Comparison of ENCODE assay signal across 28 mouse cellular contexts in the genomic region with DNA sequence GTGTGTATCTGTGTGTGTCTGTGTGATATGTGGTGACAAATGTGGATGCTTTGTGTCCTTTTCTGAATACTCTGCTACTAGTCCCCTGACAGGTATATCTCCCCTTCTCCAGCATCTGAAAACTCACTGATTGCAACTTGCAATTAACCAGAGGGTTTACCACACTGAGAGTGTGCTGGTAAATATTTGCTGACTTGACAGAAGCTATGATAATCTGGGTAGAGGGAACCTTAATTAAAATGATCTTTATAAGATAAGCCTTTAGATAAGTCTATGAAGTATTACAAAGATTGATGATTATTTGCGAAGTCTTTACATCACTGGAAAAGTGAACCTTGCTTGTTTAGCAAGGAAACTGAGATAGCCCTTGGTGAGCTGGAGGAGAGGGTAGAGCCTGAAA. TPM values are rescaled to one million over a fixed set of nuclear protein-coding genes. Genes with fewer than 3 reads are reported as not detected.
"Had no signal": no experiment of that assay in that cellular context is flagged by ENCODE, and none has a peak within 500 bp of the region (broad histone marks: within the 10 kb centered on the region; RNA-seq: fewer than 3 reads in every experiment).

No protein-coding gene starts in this region.

- H3K4me2 ChIP-seq: embryonic facial prominence, embryonic 12.5 days; embryonic facial prominence, embryonic 13.5 days; embryonic facial prominence, embryonic 15.5 days; forebrain, embryonic 12.5 days; forebrain, embryonic 13.5 days; forebrain, embryonic 15.5 days had no signal

- H3K27ac ChIP-seq: embryonic facial prominence, embryonic 10.5 days; embryonic facial prominence, embryonic 12.5 days; embryonic facial prominence, embryonic 13.5 days; embryonic facial prominence, embryonic 15.5 days; forebrain, embryonic 10.5 days; forebrain, embryonic 12.5 days; forebrain, embryonic 13.5 days; forebrain, embryonic 15.5 days; gastrocnemius, adult 2 months; heart, adult 2 months had no signal

- DNase-seq: cerebellum, adult 9-10 months; cerebellum, adult 9-11 months; cerebellum, postnatal 10 days; cerebellum, postnatal 14 days; cerebellum, postnatal 25 days; cerebellum, postnatal 36 days; embryo, embryonic 11 days; forebrain, postnatal 0 days; gastrocnemius, adult 2 months; gastrocnemius, postnatal 10 days; gastrocnemius, postnatal 14 days; gastrocnemius, postnatal 25 days; gastrocnemius, postnatal 36 days; heart, adult 11 months; heart, adult 18-20 months; heart, adult 2 months had no signal

- H3K9ac ChIP-seq: embryonic facial prominence, embryonic 12.5 days; embryonic facial prominence, embryonic 13.5 days; embryonic facial prominence, embryonic 15.5 days; forebrain, embryonic 12.5 days; forebrain, embryonic 13.5 days; forebrain, embryonic 15.5 days; forebrain, postnatal 0 days had no signal

- H3K36me3 ChIP-seq: embryonic facial prominence, embryonic 10.5 days; embryonic facial prominence, embryonic 12.5 days; embryonic facial prominence, embryonic 13.5 days; embryonic facial prominence, embryonic 15.5 days; forebrain, embryonic 10.5 days; forebrain, embryonic 12.5 days; forebrain, embryonic 15.5 days had no signal

- H3K27me3 ChIP-seq: embryonic facial prominence, embryonic 12.5 days; embryonic facial prominence, embryonic 13.5 days; embryonic facial prominence, embryonic 15.5 days; forebrain, embryonic 12.5 days; forebrain, embryonic 13.5 days; forebrain, embryonic 15.5 days had no signal

- H3K4me1 ChIP-seq: embryonic facial prominence, embryonic 12.5 days; embryonic facial prominence, embryonic 15.5 days had no signal

- ATAC-seq: forebrain, embryonic 13.5 days; forebrain, embryonic 14.5 days; forebrain, embryonic 15.5 days; forebrain, embryonic 16.5 days; forebrain, postnatal 0 days had no signal

- H3K4me3 ChIP-seq: embryonic facial prominence, embryonic 10.5 days; embryonic facial prominence, embryonic 12.5 days; embryonic facial prominence, embryonic 13.5 days; embryonic facial prominence, embryonic 15.5 days; erythroblast, embryonic 14.5 days; forebrain, embryonic 10.5 days; forebrain, embryonic 12.5 days; forebrain, embryonic 13.5 days; forebrain, embryonic 15.5 days; gastrocnemius, adult 2 months; heart, adult 2 months had no signal

- H3K9me3 ChIP-seq: embryonic facial prominence, embryonic 12.5 days; embryonic facial prominence, embryonic 15.5 days; forebrain, embryonic 10.5 days; forebrain, embryonic 12.5 days; forebrain, embryonic 13.5 days; forebrain, embryonic 15.5 days had no signal

RNA-seq across cellular contexts. Expression of gene Zfp759, which starts 3.0 kb away (rescaled TPM):
- polyA plus RNA-seq: erythroblast, embryonic 14.5 days had no signal

RNA-seq across cellular contexts. Expression of gene Rslcan18, which starts 8.4 kb away (rescaled TPM):
- total RNA-seq: common myeloid progenitor, adult 5-6 weeks; forebrain, postnatal 0 days had no signal
- polyA plus RNA-seq: erythroblast, embryonic 14.5 days; forebrain, embryonic 14.5 days had no signal

RNA-seq across cellular contexts. Expression of gene Zfp708, which starts 26.7 kb away (rescaled TPM):
- polyA plus RNA-seq: erythroblast, embryonic 14.5 days had no signal

RNA-seq across cellular contexts. Expression of gene Rsl1, which starts 48.5 kb away (rescaled TPM):
- polyA plus RNA-seq: erythroblast, embryonic 14.5 days had no signal
